Mouse (Mus musculus) right cerebral cortex, postnatal 10 days (tissue): ENCODE measurements around the gene Camsap3.
"Not testable (repeated sequence)": the region's sequence is repeated elsewhere in the genome, so short reads cannot be mapped to it uniquely, and the experiment has no call there.

ENCODE experiments used
- DNase-seq, 2 experiments: peaks; one replicate each; pipeline ENCODE4 v3.0.0; 2021; ENCODE audit warnings: low spot score in 2 of 2

Camsap3 gene

DNA sequence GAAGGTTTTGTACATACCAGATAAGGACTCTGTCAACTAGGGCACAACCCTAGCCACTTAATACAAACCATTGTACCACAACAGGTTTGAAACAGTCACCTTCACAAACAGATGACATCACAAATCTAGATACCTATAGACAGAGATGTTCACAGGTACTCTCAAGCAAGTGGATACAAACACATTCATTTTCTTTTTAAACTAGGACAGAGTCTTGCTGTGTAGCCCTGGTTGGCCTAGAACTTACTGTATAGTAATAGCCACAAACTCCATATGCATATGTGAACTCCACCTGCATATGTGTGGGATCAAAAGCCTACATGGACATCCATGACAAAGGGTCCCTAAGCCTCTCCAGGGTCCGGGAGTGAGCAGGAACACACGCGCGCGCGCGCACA is at the start of gene Camsap3:
TSS of gene Camsap3 (plus strand) at position 301 of the 398 bp plus-strand sequence.
- no peak for DNase-seq

DNA sequence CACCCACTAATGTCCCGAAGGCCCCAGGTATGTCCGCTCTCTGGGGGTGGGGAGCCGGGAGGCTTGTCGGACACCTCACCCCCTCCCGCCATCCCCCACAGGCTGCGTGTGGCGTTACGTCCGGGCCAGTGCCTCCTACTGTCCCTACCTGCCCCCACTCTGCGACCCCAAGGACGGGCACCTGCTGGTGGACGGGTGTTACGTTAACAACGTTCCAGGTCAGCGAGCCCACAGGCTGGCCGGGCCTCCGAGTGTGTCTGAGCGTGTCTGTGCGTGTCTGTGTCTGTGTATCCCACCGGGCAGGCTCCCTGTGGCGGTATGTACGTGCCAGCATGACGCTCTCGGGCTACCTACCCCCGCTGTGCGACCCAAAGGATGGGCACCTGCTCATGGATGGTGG is 49.4 kb upstream of the Camsap3 start:
- no peak for DNase-seq

DNA sequence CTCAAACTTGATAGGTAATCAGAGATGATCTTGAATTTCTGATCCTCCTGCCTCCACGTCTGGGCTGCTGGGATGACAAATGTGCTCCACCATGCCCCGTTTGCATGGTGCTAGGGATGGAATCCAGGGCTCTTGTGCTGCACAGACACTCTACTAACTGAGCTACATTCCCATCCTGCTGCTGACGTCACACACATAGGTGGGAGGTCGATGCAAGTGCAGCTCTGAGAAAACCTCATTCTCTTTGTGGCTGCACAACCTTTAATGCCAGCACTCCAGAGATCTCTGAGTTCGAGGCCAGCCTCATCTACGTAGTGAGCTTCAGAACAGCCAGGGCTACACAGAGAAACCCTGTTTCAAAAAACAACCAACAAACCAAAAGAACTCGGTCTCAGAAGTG is 47.9 kb upstream of the Camsap3 start:
- no peak for DNase-seq

DNA sequence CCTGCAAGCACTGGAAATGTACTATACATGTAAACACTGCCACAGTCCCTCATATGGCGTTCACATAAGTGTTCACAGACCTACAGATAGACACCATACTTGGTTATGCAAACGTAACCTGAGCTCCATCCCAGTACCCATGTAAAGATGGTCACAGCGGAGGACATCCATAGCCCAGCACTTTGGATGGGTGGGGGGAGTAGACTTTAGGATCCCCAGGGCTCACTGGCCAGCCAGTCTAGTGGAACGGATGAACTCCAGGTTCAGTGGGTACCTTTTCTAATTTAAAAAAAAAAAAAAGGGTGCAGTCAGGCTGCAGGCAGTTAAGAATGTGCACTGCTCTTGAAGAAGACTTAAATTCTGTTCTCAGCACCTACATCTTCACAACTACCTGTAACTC is 47.0 kb upstream of the Camsap3 start:
- DNase-seq, result no peak

DNA sequence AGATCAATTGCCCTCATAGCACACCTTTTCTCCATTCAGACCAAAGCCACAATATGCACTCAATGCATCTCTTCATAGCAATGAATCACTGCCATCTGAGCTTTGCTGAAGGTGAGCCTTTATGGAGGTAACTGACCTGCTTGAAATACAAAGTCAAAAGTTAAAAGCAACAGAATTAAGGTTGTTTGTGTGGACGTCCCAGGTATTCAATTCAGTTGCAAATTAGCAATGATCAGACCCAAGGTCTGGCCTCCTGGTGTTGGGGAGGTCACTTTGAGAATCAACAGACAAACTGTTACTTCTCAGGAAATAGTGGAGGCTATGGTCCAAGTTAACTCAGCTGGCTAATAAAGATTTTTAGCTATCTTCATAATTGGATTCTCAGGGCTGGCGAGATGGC is 40.6 kb upstream of the Camsap3 start:
- DNase-seq, result no peak

DNA sequence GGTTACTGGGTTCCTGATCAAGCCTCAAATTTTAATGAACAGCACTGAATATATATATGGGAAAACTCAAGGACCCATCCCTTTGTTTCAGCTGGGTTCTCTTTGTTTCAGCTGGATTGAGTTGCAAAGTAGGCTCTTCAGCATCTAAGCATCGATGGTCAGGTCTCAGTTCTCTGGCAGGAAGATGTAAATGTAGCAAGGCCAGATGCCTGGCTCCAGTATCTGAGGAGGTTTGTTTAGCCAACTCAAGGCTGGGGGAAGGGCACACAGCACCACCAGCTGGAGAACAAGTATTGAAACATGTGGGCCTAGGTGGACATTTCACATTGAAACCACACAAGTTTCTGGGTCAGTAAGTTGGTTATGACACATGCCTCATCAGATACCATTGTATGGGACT is 34.9 kb upstream of the Camsap3 start:
- no peak for DNase-seq

DNA sequence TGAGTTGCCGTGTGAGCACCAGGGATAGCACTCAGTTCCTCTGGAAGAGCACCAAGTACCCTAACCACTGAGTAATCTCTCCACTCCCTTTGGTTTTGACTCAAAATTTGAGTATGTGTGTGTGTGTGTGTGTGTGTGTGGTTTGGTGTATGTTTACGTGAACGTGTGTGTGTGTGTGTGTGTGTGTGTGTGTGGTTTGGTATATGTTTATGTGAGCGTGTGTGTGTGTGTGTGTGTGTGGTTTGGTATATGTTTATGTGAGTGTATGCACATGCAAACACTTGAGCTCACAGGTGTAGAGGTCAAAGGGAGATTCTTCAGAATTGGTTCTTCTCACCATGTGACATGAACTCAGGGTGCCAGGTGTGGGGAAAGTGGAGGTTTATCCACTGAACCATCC is 31.0 kb upstream of the Camsap3 start:
- DNase-seq, result no peak

DNA sequence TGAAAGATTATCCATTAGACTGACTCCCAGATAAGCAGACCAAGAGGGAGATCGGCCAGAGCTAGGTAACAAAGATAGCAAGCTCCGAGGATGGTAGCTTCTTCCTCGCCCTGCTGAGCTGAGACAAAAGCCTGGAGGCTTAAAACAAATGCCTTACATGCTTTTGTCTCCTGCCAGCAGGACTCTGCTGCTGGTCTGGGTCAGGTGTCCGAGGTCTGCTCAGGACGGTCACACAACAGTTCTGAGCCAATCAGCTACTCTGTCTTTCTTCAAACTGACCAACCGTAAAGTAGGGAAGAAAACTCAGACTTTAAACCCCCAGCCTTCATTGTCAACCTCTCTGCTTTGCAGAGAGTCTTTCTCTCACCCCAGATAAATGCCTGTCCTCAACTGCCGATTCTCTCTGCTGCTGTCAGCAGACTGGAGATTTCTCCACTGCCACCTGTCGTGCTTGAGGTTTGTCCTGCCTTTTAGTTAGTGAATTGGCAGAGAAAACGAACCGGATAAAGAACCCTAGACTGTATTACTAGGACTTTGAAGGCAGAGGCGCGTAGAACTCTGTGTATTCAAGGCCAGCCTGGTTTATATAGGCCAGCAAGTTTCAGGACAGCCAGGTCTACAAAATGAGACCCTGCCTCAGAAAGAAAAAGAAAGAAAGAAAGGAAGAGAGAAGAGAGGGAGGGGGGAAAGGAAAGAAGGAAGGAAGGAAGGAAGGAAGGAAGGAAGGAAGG is 19.3 kb upstream of the Camsap3 start, which contains the start of gene C330021F23Rik:
TSS of gene C330021F23Rik (plus strand) at position 350 of the 731 bp plus-strand sequence.
- no peak for DNase-seq

DNA sequence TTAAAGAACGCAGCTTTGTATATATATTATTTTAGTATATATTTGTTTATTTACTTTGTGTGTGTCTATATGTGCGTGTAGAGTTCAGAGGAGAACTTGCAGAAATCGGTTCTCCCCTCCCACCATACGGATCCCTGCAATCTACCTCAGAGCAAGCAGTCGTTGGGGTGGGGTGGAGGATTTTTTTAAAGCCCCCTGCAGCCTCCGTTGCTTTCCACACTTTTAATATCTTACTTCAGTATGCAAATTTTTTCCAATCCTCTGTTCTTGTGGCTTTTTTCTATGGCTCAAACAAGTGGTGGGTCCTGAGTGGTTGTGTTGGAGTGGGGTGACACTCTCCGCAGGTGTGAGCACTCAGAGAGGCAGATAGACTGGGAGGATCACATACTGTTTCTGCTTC is 18.7 kb upstream of the Camsap3 start:
- no peak for DNase-seq

DNA sequence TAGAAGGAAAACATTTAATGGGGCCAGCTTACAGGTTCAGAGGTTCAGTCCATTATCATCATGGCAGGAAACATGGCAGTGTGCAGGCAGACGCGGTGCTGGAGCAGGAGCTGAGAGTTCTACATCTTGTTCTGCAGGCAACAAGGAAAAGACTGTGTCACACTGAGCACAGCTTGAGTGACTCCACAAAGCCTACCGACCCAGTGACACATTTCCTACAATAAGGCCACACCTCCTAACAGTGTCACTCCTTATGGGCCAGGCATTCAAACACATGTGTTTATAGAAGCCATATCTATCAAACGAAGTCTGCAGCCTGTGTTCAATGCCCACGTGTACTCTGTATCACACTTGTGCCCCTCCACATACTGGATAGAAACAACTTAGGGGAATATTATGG is 17.3 kb upstream of the Camsap3 start:
- no peak for DNase-seq

DNA sequence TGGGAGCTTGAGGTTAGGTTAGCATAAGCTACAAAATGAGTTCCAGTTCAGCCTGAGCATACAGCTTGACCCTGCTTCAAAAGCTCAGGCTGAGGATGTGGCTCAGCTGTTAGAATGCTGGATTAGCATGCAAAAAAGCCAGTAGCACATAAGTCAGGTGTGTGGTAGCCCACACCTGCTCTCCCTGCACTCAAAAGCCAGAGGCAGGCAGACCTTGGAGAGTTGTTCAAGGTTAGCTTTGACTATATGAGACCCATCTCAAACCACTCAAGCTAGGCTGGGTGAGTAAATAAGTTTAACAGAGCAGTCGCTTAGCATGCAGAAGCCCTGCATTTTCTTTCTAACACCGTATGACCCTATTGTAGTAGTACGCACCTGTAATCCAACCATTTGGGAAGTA is 12.5 kb upstream of the Camsap3 start:
- no peak for DNase-seq

DNA sequence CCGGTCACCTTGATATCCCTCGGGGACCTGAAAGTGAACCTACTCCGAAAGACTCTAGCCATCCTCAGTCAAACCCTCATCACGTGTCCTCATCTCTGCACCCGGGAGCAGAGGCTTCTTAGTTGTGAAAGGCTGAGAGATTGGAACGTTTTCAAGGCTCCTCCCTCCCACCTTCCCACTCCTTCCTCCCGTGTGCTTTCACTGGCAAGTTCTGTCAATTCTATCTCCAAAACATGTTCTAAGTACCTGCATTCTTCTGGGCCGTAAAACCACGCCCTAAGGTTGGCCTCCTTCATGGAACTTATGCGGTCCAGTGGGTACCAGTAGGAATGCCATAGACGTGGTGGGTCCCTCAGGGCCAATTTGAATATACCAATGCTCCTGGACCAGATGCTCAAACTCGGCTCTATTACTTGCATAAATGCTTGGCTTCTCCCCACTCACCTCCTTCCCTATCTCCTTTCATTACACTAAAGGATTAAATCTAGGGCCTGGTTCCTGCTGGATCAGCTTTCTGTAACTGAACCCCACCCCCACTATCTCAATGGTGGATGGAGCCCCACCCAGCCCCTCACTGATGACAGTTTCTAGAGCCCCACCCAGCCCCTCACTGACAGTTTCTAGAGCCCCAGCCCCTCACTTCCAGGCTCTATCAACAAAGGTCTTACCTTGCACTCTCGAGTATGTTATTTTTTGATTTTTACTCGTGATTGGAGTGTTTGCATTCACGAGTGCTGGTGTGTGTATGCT is 10.7 kb upstream of the Camsap3 start:
- DNase-seq, result no peak

DNA sequence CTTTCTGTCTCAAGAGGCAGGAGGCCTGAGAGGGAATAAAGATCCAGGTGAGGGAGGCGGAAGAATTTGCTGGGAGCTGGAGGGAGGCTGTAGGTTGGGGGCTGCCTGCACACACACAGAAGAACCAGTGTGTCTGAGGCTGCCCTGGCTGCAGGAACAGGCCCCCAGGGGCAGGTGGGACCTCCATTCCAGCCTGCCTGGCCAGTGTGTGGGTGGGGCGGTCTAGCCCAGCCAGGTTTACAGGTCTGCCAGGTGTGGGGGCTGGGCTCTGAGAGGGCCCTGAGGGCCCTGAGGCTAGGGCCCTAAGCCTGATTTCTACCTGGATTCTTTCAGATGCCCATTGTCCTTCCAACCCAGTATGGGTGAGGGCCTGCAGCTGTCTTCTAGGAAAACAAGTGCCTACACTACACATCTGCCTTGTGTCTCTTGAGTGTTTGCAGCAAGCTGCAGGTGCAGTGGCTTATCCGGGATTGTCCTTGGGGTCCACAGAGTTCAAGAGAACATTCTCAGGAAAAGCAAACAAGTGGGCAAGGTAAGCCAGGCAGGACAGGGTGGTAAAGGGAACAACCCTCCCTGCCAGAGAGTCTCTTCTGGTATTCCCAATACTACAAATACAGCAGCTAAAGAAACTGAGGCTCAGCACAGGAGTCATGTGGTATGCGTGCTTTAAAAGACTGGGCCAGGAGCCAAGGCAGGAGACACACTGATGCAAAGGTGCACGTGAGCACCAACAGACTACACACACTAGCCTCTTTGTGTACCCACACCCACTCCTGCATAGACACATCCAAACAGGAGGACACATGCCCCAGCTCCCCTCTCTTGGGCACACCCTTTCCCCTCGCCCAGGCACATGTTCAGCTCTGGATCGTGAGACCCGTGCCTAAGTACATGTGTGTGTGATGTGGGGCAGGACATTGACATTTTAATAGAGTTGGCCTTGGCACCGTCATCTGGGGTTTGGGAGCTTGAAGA is 7.4 kb upstream of the Camsap3 start:
- no peak for DNase-seq

DNA sequence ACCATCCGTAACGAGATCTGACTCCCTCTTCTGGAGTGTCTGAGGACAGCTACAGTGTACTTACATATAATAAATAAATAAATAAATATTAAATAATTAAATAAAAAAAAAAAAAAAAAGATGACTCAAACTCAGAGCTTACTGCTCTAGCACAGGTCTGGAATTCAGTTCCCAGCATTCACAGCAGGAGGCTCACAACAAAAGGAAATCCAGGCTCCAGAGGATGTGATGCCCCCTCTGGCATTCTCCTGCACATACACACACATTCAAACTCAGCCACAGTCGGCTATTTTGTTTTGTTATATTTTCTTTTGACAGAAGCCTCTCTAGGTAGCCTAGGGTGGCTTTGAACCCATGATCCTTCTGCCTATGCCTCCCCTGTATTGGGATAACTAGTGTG is 5.1 kb upstream of the Camsap3 start:
- DNase-seq, result not testable (repeated sequence)

DNA sequence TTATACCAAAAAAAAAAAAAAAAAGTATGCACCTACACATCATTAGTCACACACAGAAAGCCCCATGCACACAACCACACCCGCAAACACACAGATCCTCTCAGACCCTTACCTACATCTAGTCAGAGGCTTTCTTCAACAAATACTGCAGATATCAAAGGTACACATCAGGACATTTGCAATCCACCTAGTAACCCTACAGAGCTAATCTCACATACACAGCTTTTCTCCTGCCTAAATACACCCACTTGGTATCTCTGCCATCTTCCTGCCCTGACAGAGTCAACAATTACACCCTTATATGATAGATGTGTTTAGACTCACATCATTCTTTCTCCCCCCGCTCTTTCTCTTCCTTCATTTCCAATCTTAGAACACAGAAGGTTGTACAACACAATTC is 641 bp upstream of the Camsap3 start:
- DNase-seq, result no peak

DNA sequence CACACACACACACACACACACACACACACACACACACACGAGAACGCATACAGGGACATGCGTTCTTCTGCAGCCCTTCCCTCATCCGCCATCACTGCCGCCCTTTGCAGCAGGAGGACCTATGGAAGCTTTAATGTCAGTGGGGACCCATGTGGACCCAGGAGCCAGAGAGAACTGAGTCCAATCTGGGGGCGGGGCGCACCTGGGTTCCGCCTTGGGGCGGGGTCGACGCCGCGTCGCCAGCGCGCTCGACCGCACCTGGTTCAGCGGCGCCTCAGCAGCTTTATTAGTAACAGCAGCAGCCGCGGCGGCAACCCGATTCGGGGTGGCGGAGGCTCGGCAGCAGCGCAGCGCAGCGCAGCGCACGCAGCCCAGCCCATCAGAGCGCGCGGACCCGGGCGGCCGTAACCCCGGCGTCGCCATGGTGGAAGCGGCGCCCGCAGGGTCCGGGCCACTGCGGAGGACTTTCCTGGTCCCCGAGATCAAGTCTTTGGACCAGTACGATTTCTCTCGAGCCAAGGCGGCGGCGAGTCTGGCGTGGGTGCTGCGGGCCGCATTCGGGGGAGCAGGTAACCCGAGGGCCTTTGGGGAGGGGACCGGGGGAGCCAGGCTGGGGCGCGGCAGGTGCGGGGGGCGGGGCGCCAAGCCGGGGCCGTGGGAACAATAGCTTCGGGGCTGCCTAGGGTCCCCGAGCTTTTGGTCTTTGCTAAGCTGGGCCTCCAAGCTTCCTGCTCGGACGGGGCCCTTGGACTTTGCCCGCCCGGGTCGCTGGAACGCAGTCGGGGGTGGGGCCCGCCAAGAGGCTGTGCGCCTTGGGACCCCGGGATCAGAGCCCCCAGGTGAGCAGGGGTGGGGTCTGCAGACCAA is 531 bp downstream of the Camsap3 start:
- peak; percentile 84 to 85 for DNase-seq

DNA sequence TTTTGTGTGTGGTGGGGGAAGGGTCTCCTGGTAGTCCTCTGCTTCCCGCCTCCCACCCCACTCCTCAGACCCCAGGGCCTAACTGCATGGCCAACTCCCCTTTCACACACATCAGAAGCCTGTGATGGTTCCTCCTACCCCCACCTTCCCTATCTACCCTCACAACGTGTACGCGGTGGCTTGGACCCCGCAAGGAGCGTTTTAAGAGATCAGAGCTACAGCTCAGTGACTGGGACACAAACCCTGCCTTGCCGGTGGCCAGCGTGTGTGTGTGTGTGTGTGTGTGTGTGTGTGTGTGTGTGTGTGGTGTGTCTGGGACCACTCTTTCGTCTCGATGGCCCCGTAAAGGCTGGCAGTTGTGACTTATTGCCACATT is 1.2 kb downstream of the Camsap3 start:
- peak; percentile 33 to 45 for DNase-seq

DNA sequence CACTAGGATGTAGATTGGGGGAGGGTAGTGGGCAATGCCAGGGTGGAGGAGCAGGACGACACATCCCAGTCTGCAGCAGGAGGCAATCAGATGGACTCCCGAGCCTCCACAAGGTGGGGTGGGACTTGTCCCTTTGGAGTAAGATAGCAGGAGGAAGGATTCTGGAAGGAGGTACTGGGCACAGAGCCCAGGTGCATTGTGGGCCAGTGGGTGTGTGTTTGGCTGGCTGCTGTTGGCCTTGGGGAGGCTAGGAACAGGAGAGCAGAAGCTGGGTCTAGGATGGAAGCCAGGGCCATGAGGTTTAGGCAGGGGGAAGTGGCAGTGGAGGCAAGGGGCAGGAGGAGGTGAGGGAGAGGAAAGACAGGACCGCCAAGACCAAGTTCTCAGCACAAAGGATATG is 6.4 kb downstream of the Camsap3 start:
- DNase-seq, result no peak

DNA sequence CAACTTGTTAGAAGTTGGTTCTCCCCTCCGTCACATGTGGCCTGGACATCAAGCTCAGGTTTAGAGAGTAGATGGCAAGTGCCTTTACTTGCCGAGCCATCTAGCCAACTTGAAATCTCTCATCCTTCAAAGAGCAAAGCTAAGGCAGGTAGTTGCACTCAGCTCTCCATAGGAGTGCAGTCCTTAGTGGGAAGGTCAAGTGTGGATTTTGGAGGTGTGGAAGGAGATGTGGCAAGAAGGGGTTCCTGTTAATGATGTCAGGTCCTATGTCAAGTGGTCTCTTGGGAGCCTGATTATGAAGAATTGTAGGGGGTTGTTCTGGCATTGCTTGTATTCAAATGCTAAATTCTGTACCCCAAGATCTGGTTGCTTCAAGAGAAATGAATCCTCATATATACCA is 7.4 kb downstream of the Camsap3 start:
- no peak for DNase-seq

DNA sequence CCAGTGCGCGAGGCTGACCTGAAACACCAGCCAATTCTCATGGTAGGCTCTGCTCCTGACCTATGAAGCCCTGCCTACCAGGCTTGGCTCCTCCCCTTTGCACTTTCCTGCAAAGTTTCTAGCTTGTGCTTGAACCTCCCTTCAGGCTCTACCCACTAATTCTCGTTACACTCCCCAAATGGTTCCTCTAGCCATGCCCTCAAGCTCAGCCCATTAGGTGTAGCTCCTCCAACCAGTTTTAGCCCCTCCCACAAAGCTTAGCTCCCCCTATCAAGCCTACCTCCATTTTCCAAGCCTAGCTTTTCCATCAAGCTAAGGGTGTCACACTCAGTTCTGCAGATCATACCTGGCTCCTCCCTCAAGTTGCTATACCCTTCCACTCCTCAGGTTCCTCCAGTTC is 11.0 kb downstream of the Camsap3 start:
- DNase-seq, result no peak

DNA sequence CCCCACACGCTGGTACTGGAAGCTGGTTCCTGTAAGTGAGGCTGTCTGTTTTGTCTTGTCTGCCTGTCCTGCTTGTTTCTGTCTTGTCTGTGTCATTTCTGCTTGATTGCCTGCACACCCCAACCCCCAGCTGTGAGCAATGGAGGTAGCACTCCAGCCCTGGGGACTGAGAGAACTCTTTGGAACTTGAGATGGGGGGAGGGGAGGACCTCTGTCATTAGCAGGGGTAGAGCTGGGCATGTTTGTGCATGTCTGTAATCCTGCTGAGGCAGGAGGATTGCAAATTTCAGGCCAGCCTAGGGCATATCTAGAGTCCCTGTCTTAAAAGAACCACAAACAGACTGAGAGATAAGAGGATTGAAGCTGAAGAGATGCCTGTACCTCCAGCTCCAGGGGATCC is 12.1 kb downstream of the Camsap3 start:
- no peak for DNase-seq
